8 mouse cellular contexts compared by ENCODE assay signal in genomic region chr19:55556168-55556999, GRCm38 (mm10).
A peak's percentile ranks its signal among the peaks of the same experiment; 100 is the strongest.
DNase-seq lines count a peak whose midpoint lies in the region; ATAC-seq lines count a peak whose summit lies in the region.

No protein-coding gene starts in this region.

- peak; percentile 71 to 75 for DNase-seq in B cell, adult 2 months
- DNase-seq in MN1 (ENCODE audit: low spot score) = peak; percentile 90
- DNase-seq in forebrain, embryonic 14.5 days (ENCODE audit: low spot score) = peak; percentile 95
- peak; percentile 42 to 49 for DNase-seq in layer of hippocampus, postnatal 36 days
- peak; percentile 98 for DNase-seq in midbrain, embryonic 11.5 days (ENCODE audit: low spot score, missing footprints)
- no peak for DNase-seq in cerebellum, postnatal 36 days

- H3K4me2 ChIP-seq in forebrain, embryonic 14.5 days (ENCODE audit: low read length) = peak overlapping the region; percentile 35
- peak overlapping the region; percentile 22 for H3K4me2 ChIP-seq in hindbrain, embryonic 16.5 days (ENCODE audit: low read length)
- peak overlapping the region; percentile 36 for H3K4me2 ChIP-seq in midbrain, embryonic 11.5 days
- H3K4me2 ChIP-seq in stomach, embryonic 14.5 days (replicated peaks; ENCODE audit: low read depth, low read length) = peak overlapping the region; percentile 30

- H3K27ac ChIP-seq in forebrain, embryonic 14.5 days (ENCODE audit: low read depth, low read length) = no peak overlapping the region
- peak overlapping the region; percentile 37; the same call in 1 of the 2 replicates for H3K27ac ChIP-seq in hindbrain, embryonic 16.5 days (ENCODE audit: low read depth, low read length)
- peak overlapping the region; percentile 59 for H3K27ac ChIP-seq in midbrain, embryonic 11.5 days (ENCODE audit: low read depth, low read length)
- H3K27ac ChIP-seq in stomach, embryonic 14.5 days (ENCODE audit: low read length) = peak overlapping the region; percentile 44; the same call in 1 of the 2 replicates

- no peaks in the 10 kb centered on the region for H3K36me3 ChIP-seq in forebrain, embryonic 14.5 days (ENCODE audit: control insufficient read depth, insufficient read depth, low read length)
- no peaks in the 10 kb centered on the region for H3K36me3 ChIP-seq in hindbrain, embryonic 16.5 days (ENCODE audit: control insufficient read depth, insufficient read depth, low read length)
- H3K36me3 ChIP-seq in midbrain, embryonic 11.5 days (ENCODE audit: control insufficient read depth, insufficient read depth, low read length) = no peaks in the 10 kb centered on the region
- no peaks in the 10 kb centered on the region; the same call in 1 of the 2 replicates for H3K36me3 ChIP-seq in stomach, embryonic 14.5 days (ENCODE audit: control insufficient read depth, insufficient read depth, low read length)

- ATAC-seq in forebrain, embryonic 14.5 days = peak; percentile 99
- ATAC-seq in hindbrain, embryonic 16.5 days = peak; percentile 99
- peak; percentile 98 for ATAC-seq in midbrain, embryonic 11.5 days (ENCODE audit: low FRiP score)
- ATAC-seq in stomach, embryonic 14.5 days (ENCODE audit: insufficient number of reproducible peaks, insufficient read depth, low FRiP score, low read depth) = peak; percentile 90

- no peak overlapping the region for H3K9ac ChIP-seq in forebrain, embryonic 14.5 days (ENCODE audit: low read length)
- no peak overlapping the region; the same call in none of the 2 replicates for H3K9ac ChIP-seq in hindbrain, embryonic 16.5 days (ENCODE audit: low read depth, low read length)
- H3K9ac ChIP-seq in midbrain, embryonic 11.5 days (ENCODE audit: low read length) = no peak overlapping the region
- no peak overlapping the region for H3K9ac ChIP-seq in stomach, embryonic 14.5 days (replicated peaks; ENCODE audit: low read depth, low read length)

- no peaks in the 10 kb centered on the region for H3K27me3 ChIP-seq in forebrain, embryonic 14.5 days (replicated peaks; ENCODE audit: control insufficient read depth, insufficient read depth, low read length)
- peaks cover 4% of the 10 kb centered on the region for H3K27me3 ChIP-seq in hindbrain, embryonic 16.5 days (replicated peaks; ENCODE audit: control insufficient read depth, insufficient read depth, low read length)
- H3K27me3 ChIP-seq in midbrain, embryonic 11.5 days (ENCODE audit: control insufficient read depth, insufficient read depth, low read length) = peaks cover 14% of the 10 kb centered on the region
- H3K27me3 ChIP-seq in stomach, embryonic 14.5 days (ENCODE audit: control insufficient read depth, insufficient read depth, low read length) = no peaks in the 10 kb centered on the region

- WGBS in forebrain, embryonic 14.5 days = 3% methylated on average over 21 of the region's 21 CpGs
- 10% methylated on average over 21 of the region's 21 CpGs for whole genome bisulfite sequencing in hindbrain, embryonic 16.5 days
- WGBS in midbrain, embryonic 11.5 days = 2% methylated on average over 21 of the region's 21 CpGs
- WGBS in stomach, embryonic 14.5 days = 15% methylated on average over 21 of the region's 21 CpGs

- no peaks in the 10 kb centered on the region for H3K9me3 ChIP-seq in forebrain, embryonic 14.5 days (replicated peaks; ENCODE audit: control insufficient read depth, low read length)
- no peaks in the 10 kb centered on the region for H3K9me3 ChIP-seq in hindbrain, embryonic 16.5 days (ENCODE audit: control insufficient read depth, low read length)
- no peaks in the 10 kb centered on the region for H3K9me3 ChIP-seq in midbrain, embryonic 11.5 days (ENCODE audit: control insufficient read depth, low read length)
- H3K9me3 ChIP-seq in stomach, embryonic 14.5 days (ENCODE audit: control insufficient read depth, low read depth, low read length) = no peaks in the 10 kb centered on the region

- H3K4me1 ChIP-seq in forebrain, embryonic 14.5 days (ENCODE audit: control insufficient read depth, insufficient read depth, low read length) = peaks cover 7% of the 10 kb centered on the region; the same call in 1 of the 2 replicates
- peaks cover 4% of the 10 kb centered on the region for H3K4me1 ChIP-seq in hindbrain, embryonic 16.5 days (ENCODE audit: control insufficient read depth, insufficient read depth, low read depth, low read length)
- H3K4me1 ChIP-seq in midbrain, embryonic 11.5 days (ENCODE audit: control insufficient read depth, insufficient read depth, low read length) = peaks cover 21% of the 10 kb centered on the region
- 0 out of 2 replicates have a peak, but pooled peaks cover 2% of the 10 kb centered on the region for H3K4me1 ChIP-seq in stomach, embryonic 14.5 days (ENCODE audit: control insufficient read depth, insufficient read depth, low read length)

- no peak overlapping the region for H3K4me3 ChIP-seq in forebrain, embryonic 14.5 days (ENCODE audit: low read depth, low read length)
- no peak overlapping the region for H3K4me3 ChIP-seq in hindbrain, embryonic 16.5 days (ENCODE audit: low read length)
- no peak overlapping the region for H3K4me3 ChIP-seq in midbrain, embryonic 11.5 days (ENCODE audit: low read depth, low read length)
- H3K4me3 ChIP-seq in stomach, embryonic 14.5 days (ENCODE audit: low read depth, low read length) = no peak overlapping the region

Comparison
In these comparisons a context has a peak if more than half of its experiments do, and no peak if none do; other contexts are left out.
1. DNase-seq: peak in B cell, adult 2 months (2 of 2), MN1 (single experiment), forebrain, embryonic 14.5 days (single experiment), layer of hippocampus, postnatal 36 days (2 of 2) and midbrain, embryonic 11.5 days (single experiment); none in cerebellum, postnatal 36 days (0 of 2).
2. Peak in every context shown above with its lines, with median percentiles within 50 percentile points of each other: ATAC-seq and H3K4me2 ChIP-seq.